Mouse (Mus musculus): ENCODE measurements around the gene Tanc1.

Gene Tanc1

DNA sequence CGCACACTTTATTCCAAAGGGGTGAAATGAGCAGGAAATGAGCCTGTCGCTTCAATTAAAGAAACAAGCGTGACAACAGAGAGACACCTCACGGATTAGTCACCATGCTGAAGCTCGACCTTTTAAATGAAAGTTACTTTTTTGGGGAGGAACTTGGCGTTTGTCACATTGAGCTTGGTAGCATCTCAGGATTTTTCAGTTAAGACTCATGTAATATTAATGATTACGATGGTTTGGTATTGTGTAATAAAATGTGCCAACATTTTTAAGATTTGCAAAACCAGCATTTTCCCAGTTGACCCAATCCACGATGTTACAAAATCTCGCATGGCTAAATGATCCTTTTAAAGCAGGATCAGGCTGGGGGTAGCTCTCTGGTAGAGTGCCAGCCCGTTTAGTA, 153.8 kb downstream of the Tanc1 start:
- DNase-seq: no peak

DNA sequence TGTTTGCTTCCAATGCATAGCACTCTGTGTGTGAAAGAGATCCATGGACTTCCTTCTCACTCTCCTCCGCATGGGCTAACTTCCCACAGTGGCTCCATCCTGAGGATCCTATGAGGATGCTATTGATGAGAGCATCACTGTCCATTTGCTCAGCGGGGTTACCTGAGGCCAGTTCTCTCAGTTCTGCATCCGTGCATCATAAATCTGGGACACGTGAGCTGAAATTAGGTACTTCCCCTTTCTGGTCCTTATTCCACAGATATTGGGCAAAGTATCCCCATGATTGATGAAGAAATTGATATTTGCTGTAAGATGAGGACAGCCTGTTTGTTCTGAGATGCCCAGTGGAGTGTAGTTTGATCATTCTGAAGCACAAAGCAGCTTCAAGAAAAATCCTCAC, 156.1 kb downstream of the Tanc1 start:
- DNase-seq: no peak

DNA sequence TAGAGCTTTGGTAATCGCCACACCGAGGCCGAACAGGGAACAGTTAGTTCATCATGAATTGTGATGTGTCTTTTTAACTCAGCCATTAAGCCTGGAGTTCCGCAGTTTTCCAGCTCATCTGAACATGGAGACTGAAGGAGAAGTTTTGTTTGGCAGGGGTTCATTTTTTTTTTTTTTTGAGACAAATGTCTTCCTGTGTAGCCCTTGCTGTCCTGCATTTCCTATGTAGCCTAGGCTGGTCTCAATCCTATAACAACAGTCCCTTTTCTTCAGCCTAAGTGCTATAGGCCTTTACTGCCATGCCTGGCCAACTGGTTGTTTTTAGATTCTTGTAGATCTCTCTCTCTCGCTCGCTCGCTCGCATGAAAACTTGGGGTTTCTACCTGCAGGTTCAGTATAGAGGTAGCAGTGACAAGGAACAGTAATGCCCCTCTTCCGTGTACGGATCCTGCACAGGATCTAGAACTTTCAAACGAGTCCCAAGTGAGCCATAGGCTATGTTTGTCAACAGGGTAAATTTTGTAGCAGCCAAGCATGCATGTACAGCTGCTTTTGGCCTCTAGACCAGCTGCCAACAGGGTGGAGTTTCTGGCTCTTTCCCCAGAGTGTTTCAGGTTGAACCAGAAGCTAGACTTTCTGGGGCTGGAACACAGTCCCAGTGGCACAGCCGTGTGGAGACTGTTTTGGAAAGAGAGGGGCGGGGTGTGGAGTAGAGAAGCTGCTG, 157.0 kb downstream of the Tanc1 start:
- peak; percentile 76 for DNase-seq

DNA sequence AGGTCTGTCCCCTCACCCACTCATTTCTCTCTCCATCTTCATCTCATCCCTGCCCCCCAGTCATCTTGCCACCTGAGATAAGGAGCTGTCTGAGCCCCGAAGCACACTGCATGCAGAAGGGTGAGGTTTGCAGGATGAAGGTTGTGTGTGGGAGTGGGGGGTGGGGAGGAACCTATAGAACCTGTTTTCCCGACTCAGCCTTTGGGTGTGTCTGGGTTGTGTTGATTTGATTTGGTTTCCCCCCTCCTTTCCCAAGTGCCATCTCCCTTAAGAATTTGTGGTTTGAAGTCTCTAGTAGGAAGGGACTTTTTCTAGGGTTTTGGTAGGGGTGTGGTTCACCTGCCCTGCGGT, 157.5 kb downstream of the Tanc1 start:
- DNase-seq: no peak

DNA sequence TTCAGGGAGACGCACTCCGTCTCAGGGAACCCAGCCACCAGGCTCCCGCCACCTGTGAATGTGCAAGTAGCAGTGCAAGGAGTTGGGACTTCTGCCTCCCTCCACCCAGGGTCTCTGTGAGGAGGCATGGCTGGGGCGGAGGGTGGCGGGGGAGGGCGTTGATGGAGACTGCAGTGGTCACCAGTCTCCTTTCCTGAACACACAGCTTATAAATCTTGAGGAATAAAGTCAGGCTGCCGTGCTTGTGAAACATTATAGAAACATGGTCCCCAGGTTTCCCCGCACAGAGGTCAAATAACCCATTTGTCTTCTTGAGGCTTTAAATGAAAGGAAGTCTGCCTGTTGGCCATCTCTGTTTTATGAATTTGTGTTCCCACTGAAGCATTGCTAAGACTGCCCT, 159.9 kb downstream of the Tanc1 start:
- no peak for DNase-seq

DNA sequence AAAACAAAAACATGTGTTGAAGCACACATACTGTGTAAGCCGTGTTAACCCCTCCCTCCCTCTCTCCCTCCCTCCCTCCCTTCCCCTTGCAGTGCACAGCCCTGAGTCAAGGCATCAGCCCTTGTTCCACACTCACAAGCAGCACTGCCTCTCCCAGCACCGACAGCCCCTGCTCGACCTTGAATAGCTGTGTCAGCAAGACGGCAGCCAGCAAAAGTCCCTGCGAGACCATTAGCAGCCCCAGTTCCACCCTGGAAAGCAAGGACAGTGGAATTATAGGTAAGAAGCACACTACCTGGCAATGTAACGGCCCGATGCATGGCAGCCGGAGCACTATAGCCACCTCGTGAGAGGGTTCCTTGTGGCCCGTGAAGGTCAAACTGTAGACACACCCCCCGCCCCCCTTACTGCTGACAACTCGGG, 160.4 kb downstream of the Tanc1 start:
- DNase-seq: peak; percentile 50

DNA sequence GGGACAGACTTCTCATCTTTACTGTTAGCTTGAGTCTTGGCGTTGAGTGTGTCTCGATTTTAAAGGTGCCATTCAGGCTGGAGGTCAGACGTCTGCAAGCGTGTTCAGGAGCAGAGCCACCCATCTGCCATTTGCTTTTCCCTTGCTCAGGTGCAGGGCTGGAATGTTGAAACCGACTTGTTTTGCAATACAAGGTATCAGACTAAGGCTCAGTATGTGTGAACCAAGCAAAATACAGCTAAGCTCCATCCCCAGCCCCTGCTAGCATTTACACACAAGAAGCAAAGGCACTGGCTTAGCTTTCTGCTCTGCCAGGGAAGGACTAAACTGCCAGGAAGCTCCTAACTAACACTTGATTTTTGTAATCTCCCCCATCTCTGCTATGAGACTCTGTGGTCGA, 162.5 kb downstream of the Tanc1 start:
- DNase-seq: no peak

DNA sequence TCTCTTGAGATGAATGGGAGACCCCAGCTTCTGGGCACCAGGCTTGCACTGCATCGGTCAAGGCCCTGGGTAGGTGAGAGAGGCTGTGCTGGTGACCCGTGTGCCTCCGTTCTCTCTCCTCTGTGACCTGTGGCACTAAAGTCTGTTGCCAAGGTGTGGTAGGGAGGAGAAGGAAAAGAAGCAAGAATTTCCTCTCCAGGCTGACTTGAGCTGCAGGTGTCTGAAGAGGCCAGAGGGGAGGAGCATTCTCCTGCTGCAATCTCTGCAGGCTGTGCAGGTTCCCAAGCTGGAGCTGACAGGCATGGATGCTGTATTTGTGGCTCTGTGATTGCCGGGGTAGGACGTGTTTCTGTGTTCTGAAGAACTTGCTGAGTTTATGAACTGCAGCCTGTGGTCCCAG, 163.3 kb downstream of the Tanc1 start:
- no peak for DNase-seq

DNA sequence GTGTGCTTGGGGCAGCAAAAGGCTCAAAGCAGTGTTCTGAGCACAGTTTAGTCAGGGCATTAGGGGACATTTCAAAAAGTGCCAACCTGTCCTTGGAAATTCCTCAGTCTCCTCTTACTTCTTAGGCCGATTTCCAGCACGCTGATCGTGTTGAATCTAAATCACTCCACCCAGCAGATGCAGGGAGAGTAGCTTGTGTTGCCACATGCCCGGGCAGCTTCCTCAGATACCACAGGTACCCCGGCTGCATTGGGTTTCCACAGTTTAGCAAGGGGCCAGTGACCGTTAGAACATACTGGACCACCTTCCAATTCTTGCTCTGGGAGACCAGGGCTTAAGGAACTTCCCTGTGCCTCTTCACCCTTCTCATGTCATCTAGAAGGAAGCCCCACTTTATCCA, 164.0 kb downstream of the Tanc1 start:
- no peak for DNase-seq

DNA sequence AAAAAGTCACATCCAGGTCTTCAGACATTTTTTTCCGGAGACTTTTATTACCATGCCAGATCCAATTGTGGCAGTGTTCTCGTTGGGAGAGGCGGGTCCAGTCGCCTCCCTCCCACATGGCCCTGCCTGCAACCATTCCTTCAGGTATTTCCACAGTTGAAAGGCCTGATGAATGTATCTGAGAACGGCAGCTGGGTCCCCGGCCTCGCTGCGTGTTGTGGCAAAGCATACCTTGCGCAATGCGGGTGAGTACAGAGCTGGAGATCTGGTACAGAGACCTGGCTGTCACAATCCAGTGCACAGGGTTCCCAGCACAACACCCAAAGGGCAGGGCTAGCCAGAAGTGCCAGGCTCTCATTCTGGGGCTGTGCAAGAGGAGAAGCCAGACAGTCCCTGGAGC, 167.5 kb downstream of the Tanc1 start:
- DNase-seq: peak; percentile 69

DNA sequence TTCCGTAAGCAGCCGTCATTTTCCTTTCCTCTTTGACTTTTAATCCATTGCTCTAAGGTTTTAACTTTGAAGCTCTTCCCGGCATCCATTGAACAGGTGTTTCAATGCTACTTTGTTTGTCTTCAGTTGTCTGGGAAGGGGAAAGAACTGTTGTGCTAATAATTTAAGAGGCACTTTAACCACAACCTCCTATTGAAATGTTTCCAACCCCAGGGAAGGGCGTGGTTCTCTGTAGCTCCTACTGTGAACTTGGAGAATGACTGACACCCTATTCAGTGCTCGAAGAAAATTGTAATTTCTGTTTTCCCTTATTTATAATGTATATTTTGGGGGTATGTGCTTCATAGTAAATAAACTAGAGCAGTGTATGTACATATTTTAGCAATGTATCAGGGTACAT, 168.4 kb downstream of the Tanc1 start:
- no peak for DNase-seq

DNA sequence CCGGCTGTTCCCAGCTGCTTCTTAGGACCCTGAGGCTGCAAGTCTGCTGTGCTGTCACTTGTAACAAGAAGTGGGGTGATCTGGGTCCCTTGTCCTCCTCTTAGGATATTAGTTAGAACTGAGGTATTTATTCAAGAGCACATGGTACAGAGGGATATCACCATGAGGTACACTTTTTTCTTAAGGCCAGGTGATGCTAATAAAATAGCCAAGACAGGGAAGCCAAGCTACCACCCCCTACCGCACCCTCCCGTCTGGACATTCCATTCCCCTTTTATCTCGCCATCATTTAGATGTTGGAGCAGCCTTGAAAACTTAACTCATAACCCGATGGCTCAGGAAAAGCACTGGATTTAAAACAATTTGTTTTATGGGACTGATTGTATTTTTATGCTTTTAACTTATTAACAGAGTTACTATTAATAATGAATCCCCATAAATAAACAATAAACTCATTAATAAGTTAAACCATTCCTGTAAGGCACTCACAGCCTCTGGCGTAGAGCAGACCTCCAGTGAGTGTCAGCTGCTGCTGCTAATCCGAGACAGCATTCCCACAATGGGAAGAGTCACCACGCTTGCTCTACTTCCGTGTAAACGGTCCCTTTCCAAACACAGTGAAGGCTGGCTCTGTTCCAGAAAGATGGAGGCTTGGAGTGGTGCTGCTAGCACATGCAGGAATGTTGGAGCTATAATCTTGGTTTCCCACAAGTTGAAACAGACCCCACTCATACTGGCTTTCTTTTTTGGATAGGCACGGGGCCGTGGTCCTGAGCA, 171.4 kb downstream of the Tanc1 start:
- DNase-seq: no peak

DNA sequence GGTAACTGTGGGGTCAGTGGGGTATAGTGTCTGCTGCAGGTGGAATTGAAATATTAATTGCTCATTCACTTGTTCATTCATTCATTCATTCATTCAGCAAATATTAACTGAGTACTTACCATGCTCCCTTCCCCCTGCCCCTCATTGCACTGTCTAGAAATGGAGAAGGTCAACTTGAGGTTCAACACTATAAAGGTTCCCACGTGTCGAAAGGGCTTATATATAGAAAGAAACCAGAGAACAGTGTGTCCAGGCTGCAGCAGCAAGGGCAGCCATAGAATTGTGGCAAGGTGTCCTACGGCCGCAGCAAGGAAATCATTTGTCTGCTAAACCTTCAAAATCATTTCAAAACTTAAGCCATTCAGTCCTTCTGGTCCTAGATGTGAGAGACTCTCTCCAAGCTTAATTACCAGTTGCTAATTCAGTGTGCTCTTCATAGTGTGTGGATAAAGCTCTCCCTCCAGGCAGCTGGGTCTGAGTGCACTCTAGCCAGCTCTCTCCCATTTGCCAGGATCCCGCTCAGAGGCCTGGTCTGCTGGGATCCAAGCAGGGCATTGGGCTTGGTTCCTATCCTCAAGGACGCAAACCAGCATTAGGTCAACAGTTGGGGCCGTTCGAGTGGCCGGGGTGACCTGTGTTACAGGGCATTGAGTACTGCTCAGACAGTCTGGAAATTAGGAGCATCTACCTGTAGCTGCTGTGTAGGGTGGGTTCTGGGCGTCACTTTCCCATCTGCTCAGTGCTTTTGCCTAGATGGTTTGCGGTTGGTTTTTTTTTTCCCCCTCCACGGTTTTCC, 172.2 kb downstream of the Tanc1 start:
- DNase-seq: peak; percentile 65

DNA sequence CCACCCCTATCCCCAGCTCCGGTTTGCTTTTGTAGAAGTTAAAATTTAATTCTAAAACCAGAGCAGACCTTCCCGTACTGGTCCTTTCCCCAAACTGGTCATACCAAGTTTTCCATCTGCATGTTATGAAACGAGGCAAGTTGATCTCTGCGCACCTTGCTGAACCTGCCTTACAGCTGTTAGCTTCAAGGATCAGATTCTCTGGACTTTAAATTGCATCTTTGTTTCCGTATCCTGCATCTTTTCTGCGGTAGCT, 172.7 kb downstream of the Tanc1 start:
- DNase-seq: no peak

DNA sequence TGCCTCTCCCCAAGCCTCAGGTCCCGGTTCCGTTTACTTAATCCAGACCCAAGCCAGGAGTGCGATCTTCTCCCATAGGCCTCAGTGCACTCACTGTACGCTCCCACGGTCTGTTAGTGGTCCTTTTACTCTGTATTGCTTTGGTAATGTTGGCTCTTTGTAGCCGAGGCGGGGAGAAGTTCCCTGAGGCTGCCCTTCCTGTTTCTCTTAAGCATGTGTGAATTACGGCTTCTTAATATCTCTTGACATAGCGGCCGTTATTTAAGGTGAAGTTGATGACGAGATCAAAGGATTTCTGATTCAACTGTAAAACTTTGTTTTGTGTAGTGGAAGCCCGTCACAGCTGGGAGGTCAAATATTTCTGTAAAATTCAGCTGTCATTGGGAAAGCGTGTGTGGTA, 173.8 kb downstream of the Tanc1 start:
- DNase-seq: no peak

DNA sequence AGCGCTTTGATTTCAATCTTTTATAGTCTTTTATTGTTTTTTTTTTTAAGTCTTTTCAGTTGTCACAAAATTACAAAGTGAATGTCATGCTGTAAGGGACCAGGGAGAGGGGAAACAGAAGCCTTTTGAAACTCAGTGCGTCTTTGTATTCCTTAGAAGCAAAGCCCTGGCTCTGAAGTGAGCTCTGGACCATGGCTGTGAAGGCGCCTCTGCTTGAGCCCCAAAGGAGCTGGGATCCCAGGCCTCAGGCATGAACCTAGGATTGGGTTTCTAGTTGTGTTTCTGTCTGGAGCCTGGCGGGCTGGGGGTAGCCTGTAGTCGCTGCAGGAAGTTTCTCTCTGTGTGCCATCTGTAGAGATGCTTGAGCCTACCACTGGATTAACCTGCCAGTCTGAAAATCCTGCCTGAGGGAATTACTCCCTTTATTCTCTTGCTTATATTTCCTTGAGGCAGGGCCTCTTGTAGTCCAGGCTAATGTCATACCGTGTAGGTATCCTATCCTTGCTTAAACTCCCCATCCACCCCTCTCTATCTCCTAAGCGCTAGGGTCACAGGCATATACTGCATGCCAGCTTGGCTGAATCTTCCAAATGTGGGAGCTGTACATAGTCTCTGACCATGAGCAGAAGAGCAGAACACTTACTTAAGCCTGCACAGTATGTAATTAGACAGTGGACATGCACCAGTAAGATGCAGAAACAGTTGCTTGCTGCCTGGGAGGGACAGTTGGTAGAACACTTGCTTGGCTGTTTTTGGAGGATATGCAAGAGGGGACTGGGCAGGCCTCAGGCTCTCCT, 177.1 kb downstream of the Tanc1 start:
- DNase-seq: no peak

DNA sequence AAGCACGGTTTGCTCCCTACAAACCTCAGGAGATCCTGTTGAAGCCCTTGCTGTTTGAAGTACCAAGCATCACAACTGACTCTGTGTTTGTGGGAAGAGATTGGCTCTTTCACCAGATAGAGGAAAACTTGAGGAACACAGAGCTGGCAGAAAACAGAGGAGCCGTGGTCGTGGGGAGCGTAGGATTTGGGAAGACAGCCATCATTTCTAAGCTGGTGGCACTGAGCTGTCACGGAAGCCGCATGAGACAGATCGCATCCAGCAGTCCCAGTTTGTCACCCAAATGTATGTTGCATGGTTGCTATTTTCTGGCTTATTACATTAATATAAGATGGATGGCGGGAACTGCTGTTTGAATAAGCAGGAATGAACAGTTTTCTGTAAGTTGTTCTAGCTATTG, 179.8 kb downstream of the Tanc1 start:
- DNase-seq: no peak

DNA sequence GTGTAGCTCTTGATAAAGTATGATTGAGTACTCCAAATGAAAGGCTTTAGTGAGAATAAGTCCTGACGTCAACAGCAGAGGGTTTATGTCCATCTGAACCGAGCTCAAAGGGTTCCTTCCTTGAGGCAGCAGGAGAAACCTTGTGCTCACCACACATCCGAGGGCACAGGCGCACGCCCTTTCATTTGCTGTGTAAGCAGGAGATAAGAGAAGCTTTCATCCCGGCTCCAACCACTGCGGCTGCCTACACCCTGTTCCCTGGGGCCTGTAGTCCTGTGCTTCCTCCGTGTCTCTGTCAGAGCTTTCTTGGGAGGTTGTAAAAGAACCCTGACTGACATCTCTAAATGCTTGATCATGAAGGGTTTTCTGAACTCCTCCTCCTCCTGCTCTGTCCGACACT, 181.5 kb downstream of the Tanc1 start:
- no peak for DNase-seq

DNA sequence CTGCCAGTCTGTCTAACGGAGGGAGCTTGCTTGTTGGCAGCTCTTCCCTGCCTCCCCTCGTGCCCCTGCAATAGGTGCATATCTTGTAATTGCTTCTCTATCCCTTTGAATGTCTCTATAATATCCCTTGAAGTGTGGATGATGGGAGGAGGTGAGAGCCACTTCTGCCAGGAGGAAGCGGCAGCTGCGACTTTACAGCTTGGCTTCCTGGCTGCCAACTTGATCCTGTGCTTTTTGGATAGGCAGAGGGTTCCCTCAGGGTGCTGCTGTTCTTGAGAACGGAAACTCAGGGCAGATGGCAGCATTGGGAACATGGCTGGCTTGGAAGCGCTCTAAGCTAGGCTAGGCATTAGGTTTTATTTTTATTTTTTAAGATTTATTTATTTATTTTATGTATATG, 183.0 kb downstream of the Tanc1 start:
- DNase-seq: no peak

DNA sequence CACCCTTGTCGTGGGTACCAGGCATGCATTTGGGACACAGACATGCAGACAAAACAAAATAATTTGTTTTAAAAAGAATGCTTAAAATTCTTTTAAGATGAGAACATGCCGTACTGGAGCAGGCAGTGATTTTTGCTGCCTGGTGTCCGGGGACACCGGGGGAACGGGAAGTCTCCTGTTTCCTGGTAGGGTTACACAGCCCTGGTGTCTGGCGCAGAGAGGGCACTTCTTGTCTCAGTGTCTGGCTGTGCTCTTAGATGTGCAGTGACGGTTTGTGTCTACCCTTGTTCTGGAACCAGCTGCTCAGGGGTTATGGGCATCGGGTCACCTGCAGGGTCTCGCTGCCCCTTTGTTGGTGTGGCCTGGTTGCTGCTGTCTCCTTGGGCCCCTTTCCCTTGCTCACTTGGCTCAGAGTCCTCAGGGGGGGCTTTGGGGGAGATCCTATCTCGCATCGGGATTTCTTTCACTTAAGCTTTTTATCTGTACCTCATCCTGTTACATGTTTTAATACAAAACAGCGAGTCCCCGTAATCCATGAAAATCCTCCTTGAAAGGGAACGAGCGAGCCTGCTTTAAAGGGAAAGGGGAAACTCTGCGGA, 187.2 kb downstream of the Tanc1 start:
- DNase-seq: peak; percentile 41

DNA sequence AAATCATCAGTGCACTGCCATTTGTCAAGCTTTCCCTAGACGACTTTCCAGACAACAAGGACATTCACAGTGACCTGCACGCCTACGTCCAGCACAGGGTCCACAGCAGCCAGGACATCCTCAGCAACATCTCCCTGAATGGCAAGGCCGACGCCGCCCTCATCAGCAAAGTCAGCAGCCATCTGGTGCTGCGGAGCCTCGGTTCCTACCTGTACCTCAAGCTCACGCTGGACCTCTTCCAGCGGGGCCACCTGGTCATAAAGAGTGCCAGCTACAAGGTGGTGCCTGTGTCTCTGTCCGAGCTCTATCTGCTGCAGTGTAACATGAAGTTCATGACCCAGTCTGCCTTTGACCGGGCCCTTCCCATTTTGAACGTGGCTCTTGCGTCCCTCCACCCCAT, 187.7 kb downstream of the Tanc1 start:
- peak; percentile 21 for DNase-seq

DNA sequence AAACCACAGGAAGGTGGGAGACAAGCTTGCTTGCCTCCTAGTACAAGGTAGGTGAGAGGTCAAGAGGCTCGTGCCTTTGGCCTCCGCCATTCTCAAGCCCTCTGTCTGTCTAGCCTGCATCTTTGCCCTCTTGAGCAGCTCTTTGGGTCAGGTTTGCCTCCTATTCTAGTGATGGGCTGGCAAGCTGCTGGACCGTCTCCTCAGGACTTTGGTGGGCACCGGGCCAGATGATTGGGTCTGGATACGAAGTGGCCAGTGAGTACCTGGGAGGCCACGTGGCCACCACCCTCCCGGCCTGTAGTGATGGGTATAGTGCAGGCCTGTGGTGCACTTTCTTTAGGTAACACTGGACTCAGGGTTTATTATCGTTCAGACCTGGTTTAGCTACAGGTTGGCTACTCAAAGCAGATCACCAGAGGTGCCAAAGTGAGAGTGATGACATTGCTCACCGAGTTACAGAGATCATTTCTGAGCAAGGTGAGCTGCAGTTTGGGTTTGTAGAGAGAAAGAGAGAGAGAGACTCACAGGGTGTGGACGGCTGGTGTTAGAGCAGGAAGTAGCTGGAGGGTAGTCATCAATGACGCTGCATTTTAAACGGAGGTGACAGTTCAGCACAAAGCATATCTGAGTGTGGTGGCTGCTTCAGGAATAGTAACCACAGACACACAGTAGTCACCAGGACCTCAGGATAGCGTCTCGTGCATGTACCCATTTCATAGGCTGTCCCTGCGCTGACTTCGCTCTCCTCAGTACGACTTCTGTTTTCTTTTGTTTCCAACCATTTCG, 188.8 kb downstream of the Tanc1 start:
- DNase-seq: peak; percentile 19
